Mouse (Mus musculus): ENCODE measurements around the gene 4930519P11Rik. TPM values are rescaled to one million over a fixed set of nuclear protein-coding genes. Genes with fewer than 3 reads are reported as not detected.

4930519P11Rik gene
- total and polyA plus RNA-seq, 3 experiments, result 1.5 TPM; not detected in 2

GRCm38 (mm10) chr2:154642712-154643385, 29.6 kb upstream of the 4930519P11Rik start:
- Histone ChIP-seq H3K9me3 (replicated peaks) (peaks cover 8% of the 10 kb centered on the region), H3K27me3 (ENCODE audit: insufficient read depth, low read length) (no peaks in the 10 kb centered on the region), H3K4me1 (ENCODE audit: insufficient read depth, low read depth, low read length) (peaks cover 4% of the 10 kb centered on the region; the same call in 1 of the 2 replicates), H3K4me3 (ENCODE audit: low read depth, low read length) (no peak overlapping the region), H3K36me3 (replicated peaks) (peaks cover 76% of the 10 kb centered on the region)
- DNase-seq (ENCODE audit: low spot score) (no peak), ATAC-seq (ENCODE audit: extremely low read depth, insufficient number of reproducible peaks, low FRiP score, poor library complexity, severe bottlenecking) (no peak)
- TF ChIP-seq GATA2 (IDR thresholded peaks at IDR 0.05; ENCODE audit: borderline replicate concordance, low read depth, low read length) (no peak), CTCF (IDR thresholded peaks at IDR 0.05; ENCODE audit: low read depth, low read length) (peak; percentile 55)

- Histone ChIP-seq H3K36me3 (replicated peaks) (peaks cover 83% of the 10 kb centered on the region), H3K9me3 (replicated peaks) (peaks cover 9% of the 10 kb centered on the region), H3K27me3 (ENCODE audit: insufficient read depth, low read length) (no peaks in the 10 kb centered on the region), H3K4me1 (ENCODE audit: insufficient read depth, low read depth, low read length) (peaks cover 4% of the 10 kb centered on the region; the same call in 1 of the 2 replicates), H3K4me3 (ENCODE audit: low read depth, low read length) (no peak overlapping the region)
- ATAC-seq (ENCODE audit: extremely low read depth, insufficient number of reproducible peaks, low FRiP score, poor library complexity, severe bottlenecking) (no peak), DNase-seq (ENCODE audit: low spot score) (no peak)
- TF ChIP-seq GATA1 (IDR thresholded peaks at IDR 0.05; ENCODE audit: borderline replicate concordance, low read length) (no peak), GATA2 (IDR thresholded peaks at IDR 0.05; ENCODE audit: borderline replicate concordance, low read depth, low read length) (no peak), POLR2AphosphoS5 (IDR thresholded peaks at IDR 0.05; ENCODE audit: insufficient replicate concordance, low read depth, low read length) (no peak), CTCF (IDR thresholded peaks at IDR 0.05; ENCODE audit: low read depth, low read length) (no peak), TAL1 (conservative IDR thresholded peaks at IDR 0.05; ENCODE audit: low read depth, low read length) (no peak)
These were observed 28.8 kb upstream of the 4930519P11Rik start for GRCm38 (mm10) chr2:154642005-154642459.

- no peak for ATAC-seq (ENCODE audit: extremely low read depth, insufficient number of reproducible peaks, low FRiP score, poor library complexity, severe bottlenecking)
These were observed 27.9 kb upstream of the 4930519P11Rik start for GRCm38 (mm10) chr2:154641176-154641575.

GRCm38 (mm10) chr2:154639115-154639514, 25.9 kb upstream of the 4930519P11Rik start:
- H3K27me3 ChIP-seq (ENCODE audit: insufficient read depth, low read length), result no peaks in the 10 kb centered on the region
- H3K4me1 ChIP-seq (ENCODE audit: insufficient read depth, low read depth, low read length), result peaks cover 9% of the 10 kb centered on the region
- peaks cover 79% of the 10 kb centered on the region for H3K36me3 ChIP-seq (replicated peaks)
- no peak for DNase-seq (ENCODE audit: low spot score)
- H3K4me3 ChIP-seq (ENCODE audit: low read depth, low read length), result no peak overlapping the region
- peaks cover 9% of the 10 kb centered on the region for H3K9me3 ChIP-seq (replicated peaks)
- TF ChIP-seq GATA1 (IDR thresholded peaks at IDR 0.05; ENCODE audit: borderline replicate concordance, low read length), result no peak
- no peak for TF ChIP-seq GATA2 (IDR thresholded peaks at IDR 0.05; ENCODE audit: borderline replicate concordance, low read depth, low read length)
- TF ChIP-seq POLR2AphosphoS5 (IDR thresholded peaks at IDR 0.05; ENCODE audit: insufficient replicate concordance, low read depth, low read length), result no peak
- no peak for TF ChIP-seq TAL1 (conservative IDR thresholded peaks at IDR 0.05; ENCODE audit: low read depth, low read length)
- no peak for TF ChIP-seq CTCF (IDR thresholded peaks at IDR 0.05; ENCODE audit: low read depth, low read length)
- ATAC-seq (ENCODE audit: extremely low read depth, insufficient number of reproducible peaks, low FRiP score, poor library complexity, severe bottlenecking), result no peak

More at GRCm38 (mm10) chr2:154641176-154641575, 27.9 kb upstream of the 4930519P11Rik start:
- Histone ChIP-seq H3K36me3 (replicated peaks) (peaks cover 81% of the 10 kb centered on the region), H3K4me1 (ENCODE audit: insufficient read depth, low read depth, low read length) (peaks cover 4% of the 10 kb centered on the region; the same call in 1 of the 2 replicates), H3K9me3 (replicated peaks) (peaks cover 9% of the 10 kb centered on the region), H3K4me3 (ENCODE audit: low read depth, low read length) (no peak overlapping the region), H3K27me3 (ENCODE audit: insufficient read depth, low read length) (no peaks in the 10 kb centered on the region)
- no peak for DNase-seq (ENCODE audit: low spot score)
- TF ChIP-seq POLR2AphosphoS5 (IDR thresholded peaks at IDR 0.05; ENCODE audit: insufficient replicate concordance, low read depth, low read length) (no peak), GATA1 (IDR thresholded peaks at IDR 0.05; ENCODE audit: borderline replicate concordance, low read length) (no peak)

- no peak for ATAC-seq (ENCODE audit: extremely low read depth, insufficient number of reproducible peaks, low FRiP score, poor library complexity, severe bottlenecking)
- DNase-seq (ENCODE audit: low spot score), result no peak
- no peak overlapping the region for H3K4me3 ChIP-seq (ENCODE audit: low read depth, low read length)
- TF ChIP-seq POLR2AphosphoS5 (IDR thresholded peaks at IDR 0.05; ENCODE audit: insufficient replicate concordance, low read depth, low read length), result no peak
- TF ChIP-seq GATA1 (IDR thresholded peaks at IDR 0.05; ENCODE audit: borderline replicate concordance, low read length), result no peak
- TF ChIP-seq GATA2 (IDR thresholded peaks at IDR 0.05; ENCODE audit: borderline replicate concordance, low read depth, low read length), result no peak
- TF ChIP-seq CTCF (IDR thresholded peaks at IDR 0.05; ENCODE audit: low read depth, low read length), result no peak
- TF ChIP-seq TAL1 (conservative IDR thresholded peaks at IDR 0.05; ENCODE audit: low read depth, low read length), result no peak
- H3K27me3 ChIP-seq (ENCODE audit: insufficient read depth, low read length), result no peaks in the 10 kb centered on the region
- peaks cover 77% of the 10 kb centered on the region for H3K36me3 ChIP-seq (replicated peaks)
- H3K4me1 ChIP-seq (ENCODE audit: insufficient read depth, low read depth, low read length), result peaks cover 13% of the 10 kb centered on the region
- H3K9me3 ChIP-seq (replicated peaks), result peaks cover 9% of the 10 kb centered on the region
These were observed 25.3 kb upstream of the 4930519P11Rik start for GRCm38 (mm10) chr2:154638521-154638920.

GRCm38 (mm10) chr2:154635826-154636225, 22.6 kb upstream of the 4930519P11Rik start:
- TF ChIP-seq CTCF (IDR thresholded peaks at IDR 0.05; ENCODE audit: low read depth, low read length) (no peak), TAL1 (conservative IDR thresholded peaks at IDR 0.05; ENCODE audit: low read depth, low read length) (no peak), POLR2AphosphoS5 (IDR thresholded peaks at IDR 0.05; ENCODE audit: insufficient replicate concordance, low read depth, low read length) (no peak), GATA2 (IDR thresholded peaks at IDR 0.05; ENCODE audit: borderline replicate concordance, low read depth, low read length) (no peak), GATA1 (IDR thresholded peaks at IDR 0.05; ENCODE audit: borderline replicate concordance, low read length) (no peak)
- Histone ChIP-seq H3K4me1 (ENCODE audit: insufficient read depth, low read depth, low read length) (peaks cover 26% of the 10 kb centered on the region), H3K27me3 (ENCODE audit: insufficient read depth, low read length) (no peaks in the 10 kb centered on the region), H3K36me3 (replicated peaks) (peaks cover 73% of the 10 kb centered on the region), H3K4me3 (ENCODE audit: low read depth, low read length) (no peak overlapping the region), H3K9me3 (replicated peaks) (peaks cover 9% of the 10 kb centered on the region)
- ATAC-seq (ENCODE audit: extremely low read depth, insufficient number of reproducible peaks, low FRiP score, poor library complexity, severe bottlenecking) (no peak), DNase-seq (ENCODE audit: low spot score) (no peak)
